Mouse (Mus musculus) embryonic stem cell, embryonic (primary cell): ENCODE measurements around the gene Srgap1.

Experiments
- CTCF ChIA-PET, 4 experiments: fragments of 300-600 bp in 2 of 4; fragments of 350-600 bp in 2 of 4; sonication (Branson Sonifier 250); formaldehyde crosslinking; loops; one replicate each; lab custom pipeline; 2022; ENCODE audit warnings: inconsistent platforms in 2 of 4; lab: Charles Lee
- POLR2A ChIA-PET, 4 experiments: fragments of 300-600 bp in 2 of 4; fragments of 350-600 bp in 2 of 4; sonication (Branson Sonifier 250); formaldehyde crosslinking; loops; one replicate each; lab custom pipeline; 2022; ENCODE audit warnings: antibody characterized with exemption in 4 of 4, inconsistent platforms in 1 of 4; lab: Charles Lee

Gene Srgap1

GRCm38 (mm10) chr10:122029738-122030137 lies 17.4 kb downstream of the Srgap1 start:
- ChIA-PET POLR2A (interaction anchor here in 1 of 4 experiments (0.7 kb wide), 2 partner anchors 331 to 366 kb away, joined by 4 to 7 read pairs; no protein-coding TSS in a partner anchor), CTCF (interaction anchor here in 1 of 4 experiments (0.7 kb wide), 1 partner anchor 195 kb away, joined by 4 read pairs; no protein-coding TSS in a partner anchor)

- ChIA-PET POLR2A (interaction anchor here in 1 of 4 experiments (0.6 kb wide), 1 partner anchor 70 kb away, joined by 3 read pairs; no protein-coding TSS in a partner anchor), CTCF (no interaction called here)
Observed at GRCm38 (mm10) chr10:122025198-122025597, 21.9 kb downstream of the Srgap1 start.

GRCm38 (mm10) chr10:122020906-122021305 lies 26.2 kb downstream of the Srgap1 start:
- ChIA-PET CTCF (no interaction called here), POLR2A (interaction anchor here in 1 of 4 experiments (1.6 kb wide), 1 partner anchor 15 kb away, joined by 4 read pairs; no protein-coding TSS in a partner anchor)

GRCm38 (mm10) chr10:122020255-122020654 lies 26.9 kb downstream of the Srgap1 start:
- POLR2A ChIA-PET, result interaction anchor here in 1 of 4 experiments (1.6 kb wide), 1 partner anchor 16 kb away, joined by 4 read pairs; no protein-coding TSS in a partner anchor
- CTCF ChIA-PET, result no interaction called here

- ChIA-PET CTCF (interaction anchor here in 1 of 4 experiments (0.6 kb wide), 1 partner anchor 183 kb away, joined by 3 read pairs; no protein-coding TSS in a partner anchor), POLR2A (no interaction called here)
Observed at GRCm38 (mm10) chr10:122018594-122019048, 28.5 kb downstream of the Srgap1 start.

GRCm38 (mm10) chr10:122017743-122018142 lies 29.4 kb downstream of the Srgap1 start:
- POLR2A ChIA-PET, result no interaction called here

GRCm38 (mm10) chr10:122017063-122017462 lies 30.1 kb downstream of the Srgap1 start:
- POLR2A ChIA-PET, result interaction anchor here in 1 of 4 experiments (1.0 kb wide), 1 partner anchor 21 kb away, joined by 4 read pairs; no protein-coding TSS in a partner anchor
- CTCF ChIA-PET, result interaction anchor here in 1 of 4 experiments (0.5 to 0.7 kb wide), 2 partner anchors 117 to 243 kb away, joined by 5 read pairs; no protein-coding TSS in a partner anchor

More at GRCm38 (mm10) chr10:122017743-122018142, 29.4 kb downstream of the Srgap1 start:
- CTCF ChIA-PET, result interaction anchor here in 1 of 4 experiments (0.7 kb wide), 1 partner anchor 244 kb away, joined by 5 read pairs; no protein-coding TSS in a partner anchor

GRCm38 (mm10) chr10:122016631-122017030 lies 30.5 kb downstream of the Srgap1 start:
- POLR2A ChIA-PET, result interaction anchor here in 1 of 4 experiments (1.0 kb wide), 1 partner anchor 21 kb away, joined by 4 read pairs; no protein-coding TSS in a partner anchor
- CTCF ChIA-PET, result no interaction called here

GRCm38 (mm10) chr10:122012321-122012720 lies 34.8 kb downstream of the Srgap1 start:
- POLR2A ChIA-PET, result interaction anchor here in 2 of 4 experiments (0.6 to 0.7 kb wide), 2 partner anchors 16 to 259 kb away, joined by 3 to 9 read pairs; no protein-coding TSS in a partner anchor
- CTCF ChIA-PET, result no interaction called here

- POLR2A ChIA-PET, result interaction anchor here in 2 of 4 experiments (0.5 to 1.3 kb wide), 3 partner anchors 12 to 269 kb away, joined by 3 to 4 read pairs (median 3); partner anchors contain the start of gene BC048403 (in 1 of the 2)
- CTCF ChIA-PET, result no interaction called here
Observed at GRCm38 (mm10) chr10:122008731-122009391, 38.3 kb downstream of the Srgap1 start.

GRCm38 (mm10) chr10:122008370-122008730 lies 38.8 kb downstream of the Srgap1 start:
- ChIA-PET POLR2A (interaction anchor here in 2 of 4 experiments (0.5 to 1.3 kb wide), 3 partner anchors 11 to 268 kb away, joined by 3 to 4 read pairs (median 3); partner anchors contain the start of gene BC048403 (in 1 of the 2)), CTCF (no interaction called here)

- ChIA-PET POLR2A (interaction anchor here in 2 of 4 experiments (0.6 to 1.3 kb wide), 4 partner anchors 11 to 383 kb away, joined by 3 to 4 read pairs (median 3); no protein-coding TSS in a partner anchor), CTCF (interaction anchor here in 3 of 4 experiments (0.6 to 1.5 kb wide), 5 partner anchors 32 to 580 kb away, joined by 3 to 9 read pairs (median 3); no protein-coding TSS in a partner anchor)
Observed at GRCm38 (mm10) chr10:122006606-122007005, 40.5 kb downstream of the Srgap1 start.

GRCm38 (mm10) chr10:122006151-122006550 lies 41.0 kb downstream of the Srgap1 start:
- CTCF ChIA-PET, result interaction anchor here in 3 of 4 experiments (0.6 to 1.5 kb wide), 5 partner anchors 32 to 580 kb away, joined by 3 to 9 read pairs (median 3); no protein-coding TSS in a partner anchor
- POLR2A ChIA-PET, result interaction anchor here in 2 of 4 experiments (0.6 to 1.3 kb wide), 4 partner anchors 11 to 384 kb away, joined by 3 to 4 read pairs (median 3); no protein-coding TSS in a partner anchor

GRCm38 (mm10) chr10:122005560-122005959 lies 41.6 kb downstream of the Srgap1 start:
- CTCF ChIA-PET, result no interaction called here
- POLR2A ChIA-PET, result interaction anchor here in 1 of 4 experiments (1.2 kb wide), 1 partner anchor 10 kb away, joined by 3 read pairs; no protein-coding TSS in a partner anchor

GRCm38 (mm10) chr10:122002930-122003329 lies 44.2 kb downstream of the Srgap1 start:
- POLR2A ChIA-PET, result no interaction called here
- CTCF ChIA-PET, result no interaction called here

- POLR2A ChIA-PET, result no interaction called here
- CTCF ChIA-PET, result interaction anchor here in 1 of 4 experiments (0.7 kb wide), 1 partner anchor 149 kb away, joined by 7 read pairs; no protein-coding TSS in a partner anchor
Observed at GRCm38 (mm10) chr10:121998806-121999205, 48.3 kb downstream of the Srgap1 start.

GRCm38 (mm10) chr10:121996500-121996899 lies 50.6 kb downstream of the Srgap1 start:
- ChIA-PET CTCF (no interaction called here), POLR2A (interaction anchor here in 2 of 4 experiments (0.7 to 1.5 kb wide), 2 partner anchors 16 to 20 kb away, joined by 4 to 9 read pairs; no protein-coding TSS in a partner anchor)

GRCm38 (mm10) chr10:121995448-121995847 lies 51.7 kb downstream of the Srgap1 start:
- ChIA-PET CTCF (no interaction called here), POLR2A (interaction anchor here in 2 of 4 experiments (0.6 to 1.5 kb wide), 4 partner anchors 11 to 134 kb away, joined by 3 to 7 read pairs (median 4); no protein-coding TSS in a partner anchor)

- ChIA-PET CTCF (no interaction called here), POLR2A (no interaction called here)
Observed at GRCm38 (mm10) chr10:121994660-121995059, 52.5 kb downstream of the Srgap1 start.
